Mouse (Mus musculus) CH12.LX (cell line): Measurements from ENCODE around the gene Cabp2. TPM values are rescaled to one million over a fixed set of nuclear protein-coding genes. Genes with fewer than 3 reads are reported as not detected.

Experiments used
- DNase-seq: peaks from one replicate; pipeline ENCODE4 v3.0.0-alpha.2; 2013; ENCODE audit errors: extremely low read depth
- H3K27ac ChIP-seq: 2 replicates; pipeline ENCODE4 v1.5.1; 2012; ENCODE audit warnings: low read depth, mild to moderate bottlenecking, control low read depth, moderate library complexity; ENCODE audit not compliant: insufficient read depth
- H3K27me3 ChIP-seq: replicated peaks from 2 replicates; pipeline ENCODE3; 2012; ENCODE audit warnings: inconsistent platforms
- H3K36me3 ChIP-seq, 2 experiments: replicated peaks in 1 of 2; 2 replicates each; pipeline versions ENCODE3 to v1.6.1; 2012; ENCODE audit warnings: inconsistent platforms in 1 of 2, low read length in 1 of 2, mild to moderate bottlenecking in 1 of 2, mixed read lengths in 1 of 2, moderate library complexity in 1 of 2; ENCODE audit not compliant: control insufficient read depth in 1 of 2, insufficient read depth in 1 of 2
- H3K4me1 ChIP-seq, 2 experiments: 2 replicates each; pipeline ENCODE4 v1.6.1; 2012; ENCODE audit warnings: inconsistent platforms in 1 of 2, moderate library complexity in 1 of 2; ENCODE audit not compliant: insufficient read depth in 2 of 2, control insufficient read depth in 1 of 2
- H3K4me2 ChIP-seq: 2 replicates; pipeline ENCODE4 v1.6.1; 2012; ENCODE audit warnings: low read depth, mild to moderate bottlenecking, control low read depth; ENCODE audit not compliant: poor library complexity, insufficient read depth, severe bottlenecking
- H3K4me3 ChIP-seq, 3 experiments: fragments of 150-350 bp in 1 of 3; sonication (generic) in 1 of 3; replicated peaks in 1 of 3; 2 replicates each; pipeline versions ENCODE3 to v1.5.1; 2011 to 2012; ENCODE audit warnings: low read depth in 2 of 3, low read length in 2 of 3, mild to moderate bottlenecking in 2 of 3, moderate library complexity in 2 of 3, control low read depth in 1 of 3, improper control_type of control experiment in 1 of 3, inconsistent platforms in 1 of 3, mixed read lengths in 1 of 3; ENCODE audit not compliant: poor library complexity in 1 of 3
- H3K79me2 ChIP-seq: replicated peaks from 2 replicates; pipeline ENCODE4 v1.6.1; 2012; ENCODE audit warnings: mild to moderate bottlenecking, moderate library complexity; ENCODE audit not compliant: control insufficient read depth, poor library complexity, insufficient read depth, severe bottlenecking; ENCODE audit errors: extremely low read depth
- H3K9ac ChIP-seq: 2 replicates; pipeline ENCODE4 v1.6.1; 2012; ENCODE audit warnings: low read depth, mild to moderate bottlenecking, control low read depth, moderate library complexity; ENCODE audit not compliant: insufficient read depth
- H3K9me3 ChIP-seq: replicated peaks from 2 replicates; pipeline ENCODE3; 2012; ENCODE audit warnings: low read length, inconsistent platforms, mixed read lengths
- CTCF ChIP-seq, 2 experiments: IDR thresholded peaks in 1 of 2; conservative IDR thresholded peaks in 1 of 2; 2 replicates each; pipeline ENCODE4 v1.5.1; 2011 to 2012; ENCODE audit warnings: low read depth in 2 of 2, low read length in 2 of 2, improper control_type of control experiment in 1 of 2, inconsistent platforms in 1 of 2, mild to moderate bottlenecking in 1 of 2, moderate library complexity in 1 of 2
- ELF1 ChIP-seq: IDR thresholded peaks from 2 replicates; pipeline ENCODE4 v1.6.1; 2014; ENCODE audit warnings: low read depth, mild to moderate bottlenecking, inconsistent platforms, low read length, improper control_type of control experiment
- IRF4 ChIP-seq: IDR thresholded peaks from 2 replicates; pipeline ENCODE4 v1.6.1; 2014; ENCODE audit warnings: low read depth, mild to moderate bottlenecking, inconsistent platforms, low read length, improper control_type of control experiment
- JUN ChIP-seq: IDR thresholded peaks from 2 replicates; pipeline ENCODE4 v1.6.1; 2011; ENCODE audit warnings: low read depth, mild to moderate bottlenecking, low read length, improper control_type of control experiment, moderate library complexity; ENCODE audit not compliant: insufficient read depth
- JUND ChIP-seq: conservative IDR thresholded peaks from 2 replicates; pipeline ENCODE4 v1.6.1; 2011; ENCODE audit warnings: low read depth, low read length, improper control_type of control experiment
- MAFK ChIP-seq: IDR thresholded peaks from 2 replicates; pipeline ENCODE4 v1.6.1; 2011; ENCODE audit warnings: low read length, improper control_type of control experiment; ENCODE audit not compliant: insufficient replicate concordance
- MEF2A ChIP-seq: IDR thresholded peaks from 2 replicates; pipeline ENCODE4 v1.6.1; 2014; ENCODE audit warnings: low read depth, mild to moderate bottlenecking, inconsistent platforms, low read length, improper control_type of control experiment, borderline replicate concordance
- MXI1 ChIP-seq: IDR thresholded peaks from 2 replicates; pipeline ENCODE4 v1.6.1; 2011; ENCODE audit warnings: mild to moderate bottlenecking, low read depth, low read length, improper control_type of control experiment
- MYC ChIP-seq: IDR thresholded peaks from 2 replicates; pipeline ENCODE4 v1.6.1; 2011; ENCODE audit warnings: low read depth, mild to moderate bottlenecking, improper control_type of control experiment, low read length
- NELFE ChIP-seq: IDR thresholded peaks from 2 replicates; pipeline ENCODE4 v1.6.1; 2011; ENCODE audit warnings: low read depth, low read length, improper control_type of control experiment
- SMC3 ChIP-seq: IDR thresholded peaks from 2 replicates; pipeline ENCODE4 v1.6.1; 2011; ENCODE audit warnings: low read depth, low read length, improper control_type of control experiment
- TCF12 ChIP-seq: IDR thresholded peaks from 2 replicates; pipeline ENCODE4 v1.6.1; 2014; ENCODE audit warnings: low read depth, mild to moderate bottlenecking, inconsistent platforms, low read length, improper control_type of control experiment
- UBTF ChIP-seq: IDR thresholded peaks from 2 replicates; pipeline ENCODE4 v1.6.1; 2012; ENCODE audit warnings: low read depth, mild to moderate bottlenecking, inconsistent platforms, low read length, improper control_type of control experiment, moderate library complexity
- USF1 ChIP-seq: IDR thresholded peaks from 2 replicates; pipeline ENCODE4 v1.6.1; 2014; ENCODE audit warnings: low read depth, mild to moderate bottlenecking, inconsistent platforms, low read length, improper control_type of control experiment
- ZKSCAN1 ChIP-seq: IDR thresholded peaks from 2 replicates; pipeline ENCODE4 v1.6.1; 2012; ENCODE audit warnings: low read depth, inconsistent platforms, low read length, improper control_type of control experiment, borderline replicate concordance
- dilution Hi-C: fragments of 300-500 bp; cut with MboI; formaldehyde crosslinking; loops from 2 replicates; pipeline ENCODE4 v1.14.3; 2020; ENCODE audit warnings: low sequenced_read_pairs; ENCODE audit not compliant: extremely low pct_unique_long_range_greater_than_20kb, extremely low pct_ligation_motif_present
- in situ Hi-C: fragments of 300-500 bp; cut with MboI; formaldehyde crosslinking; loops from 3 replicates; pipeline ENCODE4 v1.14.3; 2019; ENCODE audit warnings: low sequenced_read_pairs, low pct_ligation_motif_present, low pct_unique_long_range_greater_than_20kb, mixed read lengths
- polyA plus RNA-seq: library from polyadenylated mRNA; unstranded; fragments of >175 nt; gene quantifications from 2 replicates; pipeline ENCODE4 v1.2.1, GENCODE M21; 2012; ENCODE audit warnings: low read depth; ENCODE audit not compliant: insufficient read length
- total RNA-seq, 2 experiments: library from RNA; depleted of rRNA; stranded (reverse); fragments of 300-350 nt in 1 of 2; fragments of >200 nt in 1 of 2; gene quantifications; 2 replicates each; pipeline ENCODE4 v1.2.3; 2012 to 2014

Cabp2 gene
- total and polyA plus RNA-seq, 3 experiments = not detected

GRCm38 (mm10) chr19:4093772-4094171 is 12.4 kb downstream of the Cabp2 start:
- Histone ChIP-seq H3K9me3 (no peaks in the 10 kb centered on the region), H3K79me2 (peaks cover 9% of the 10 kb centered on the region), H3K27me3 (peaks cover 4% of the 10 kb centered on the region)
- no peak for TF ChIP-seq SMC3
- no peak for TF ChIP-seq ELF1
- TF ChIP-seq JUND = no peak
- no peak for TF ChIP-seq MAFK
- no peak for TF ChIP-seq MXI1
- TF ChIP-seq TCF12 = no peak
- TF ChIP-seq CTCF (conservative IDR thresholded peaks at IDR 0.05 in 1 of 2, IDR thresholded peaks at IDR 0.05 in 1 of 2; ENCODE audit: low read depth in 2 of 2, low read length in 2 of 2) = no peak
- TF ChIP-seq, all 38 proteins: peak for 0
- Histone ChIP-seq H3K9ac (no peak overlapping the region), H3K4me1 (peaks cover 5 to 18% of the 10 kb centered on the region in 2 experiments), H3K36me3 (peaks cover 4 to 8% of the 10 kb centered on the region in 2 experiments), H3K4me2 (no peak overlapping the region), H3K4me3 (no peak overlapping the region), H3K27ac (no peak overlapping the region)
- DNase-seq = no peak
- dilution Hi-C loops (no loop called here), in situ Hi-C loops (no loop called here)

DNA sequence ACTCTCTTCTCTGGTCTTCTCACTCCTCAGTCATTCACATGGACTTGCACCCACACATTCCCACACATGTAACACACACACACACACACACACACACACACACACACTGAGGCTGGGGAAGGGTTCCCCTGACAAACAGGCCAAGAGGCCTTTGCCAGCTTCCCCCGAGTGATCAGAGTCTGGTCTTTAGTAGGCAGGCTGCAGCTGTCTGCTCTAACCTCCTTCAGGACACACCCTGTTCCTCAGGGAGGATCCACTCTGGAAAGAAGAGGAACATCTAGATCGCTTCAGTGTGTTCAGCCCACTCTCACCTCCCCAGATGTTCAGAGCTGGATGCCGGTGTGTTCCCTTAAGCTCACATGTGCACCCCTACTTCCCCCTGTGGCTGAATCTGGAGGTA is 13.0 kb downstream of the Cabp2 start:
- no peak overlapping the region for H3K9ac ChIP-seq
- peaks cover 3% of the 10 kb centered on the region for H3K27me3 ChIP-seq
- no peak overlapping the region for H3K4me2 ChIP-seq
- no peak for TF ChIP-seq NELFE
- no peak for TF ChIP-seq MAFK
- TF ChIP-seq IRF4 = no peak
- TF ChIP-seq, all 38 proteins: peak for 0
- no peak for DNase-seq
- H3K4me1 ChIP-seq = peaks cover 10 to 24% of the 10 kb centered on the region in 2 experiments
- dilution Hi-C loops = no loop called here
- no peaks in the 10 kb centered on the region for H3K9me3 ChIP-seq
- no peak overlapping the region for H3K4me3 ChIP-seq
- H3K36me3 ChIP-seq = peaks cover 4 to 8% of the 10 kb centered on the region in 2 experiments
- no peak overlapping the region for H3K27ac ChIP-seq
- peaks cover 9% of the 10 kb centered on the region for H3K79me2 ChIP-seq
- in situ Hi-C loops = no loop called here

DNA sequence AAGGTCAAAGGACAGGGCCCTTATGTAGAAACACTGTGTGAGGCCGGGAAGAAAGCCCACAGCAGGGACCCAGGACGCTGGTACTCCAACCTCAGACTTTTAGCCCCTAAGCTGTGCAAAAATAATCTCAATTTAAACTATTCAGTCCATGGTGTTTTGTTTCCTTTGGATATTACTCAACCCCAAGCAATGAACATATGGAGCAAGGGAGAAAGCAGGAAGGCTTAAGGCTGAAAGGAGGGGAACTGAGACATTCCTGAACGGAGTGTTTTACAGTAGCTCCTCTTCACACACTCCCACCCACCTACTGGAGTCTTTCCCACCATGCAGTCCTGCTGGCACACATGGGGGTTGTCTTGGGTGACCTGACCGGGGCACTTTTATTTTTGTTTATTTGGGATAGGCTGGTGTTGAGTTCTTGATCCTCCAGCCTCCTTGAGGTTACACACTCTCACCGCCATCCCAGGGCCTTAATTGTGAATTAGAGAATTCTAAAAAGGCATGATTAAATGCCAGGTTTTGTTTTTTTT is 13.5 kb downstream of the Cabp2 start:
- H3K4me3 ChIP-seq = no peak overlapping the region
- H3K79me2 ChIP-seq = peaks cover 9% of the 10 kb centered on the region
- no peak overlapping the region for H3K4me2 ChIP-seq
- no peak for DNase-seq
- H3K9ac ChIP-seq = no peak overlapping the region
- no peak overlapping the region for H3K27ac ChIP-seq
- no peak for TF ChIP-seq MXI1
- no peak for TF ChIP-seq MEF2A
- no peak for TF ChIP-seq UBTF
- TF ChIP-seq ZKSCAN1 = no peak
- no peak for TF ChIP-seq MYC
- no peak for TF ChIP-seq USF1
- no peak for TF ChIP-seq JUN
- peaks cover 12 to 28% of the 10 kb centered on the region in 2 experiments for H3K4me1 ChIP-seq
- no peaks in the 10 kb centered on the region for H3K27me3 ChIP-seq
- in situ Hi-C loops (no loop called here), dilution Hi-C loops (no loop called here)
- H3K9me3 ChIP-seq = no peaks in the 10 kb centered on the region
- H3K36me3 ChIP-seq = peaks cover 4 to 8% of the 10 kb centered on the region in 2 experiments
